Mouse (Mus musculus) forebrain, embryonic 11.5 days (tissue): Measurements from ENCODE around the gene Tbc1d16. TPM values are rescaled to one million over a fixed set of nuclear protein-coding genes. Genes with fewer than 3 reads are reported as not detected.

ENCODE experiments used
- ATAC-seq: fragments of 200-750 bp; cut with Nextera tagmentation; replicated peaks from 2 replicates; pipeline ENCODE4 v1.8.0; 2017; ENCODE audit warnings: moderate TSS enrichment; ENCODE audit not compliant: low FRiP score
- DNase-seq: peaks from one replicate; pipeline ENCODE4 v3.0.0-alpha.2; 2017; ENCODE audit warnings: low spot score
- H3K27ac ChIP-seq: fragments of 300-500 bp; sonication (generic); 2 replicates; pipeline ENCODE4 v1.5.1; 2014; ENCODE audit warnings: low read depth, low read length
- H3K27me3 ChIP-seq: fragments of 300-500 bp; sonication (generic); 2 replicates; pipeline ENCODE4 v1.6.1; 2014; ENCODE audit warnings: mild to moderate bottlenecking, low read length, mixed read lengths; ENCODE audit not compliant: control insufficient read depth, insufficient read depth
- H3K36me3 ChIP-seq: fragments of 300-500 bp; sonication (generic); 2 replicates; pipeline ENCODE4 v1.6.1; 2014; ENCODE audit warnings: mild to moderate bottlenecking, low read length, moderate library complexity, mixed read lengths; ENCODE audit not compliant: control insufficient read depth, insufficient read depth
- H3K4me1 ChIP-seq: fragments of 300-500 bp; sonication (generic); replicated peaks from 2 replicates; pipeline ENCODE4 v1.6.1; 2014; ENCODE audit warnings: low read length, mixed read lengths; ENCODE audit not compliant: control insufficient read depth, insufficient read depth
- H3K4me2 ChIP-seq: fragments of 300-500 bp; sonication (generic); 2 replicates; pipeline ENCODE4 v1.6.1; 2014; ENCODE audit warnings: low read depth, mild to moderate bottlenecking, low read length, moderate library complexity, mixed read lengths; ENCODE audit not compliant: severe bottlenecking
- H3K4me3 ChIP-seq: fragments of 300-500 bp; sonication (generic); 2 replicates; pipeline ENCODE4 v1.5.1; 2014; ENCODE audit warnings: low read depth, low read length
- H3K9ac ChIP-seq: fragments of 300-500 bp; sonication (generic); 2 replicates; pipeline ENCODE4 v1.6.1; 2014; ENCODE audit warnings: low read length
- H3K9me3 ChIP-seq: fragments of 300-500 bp; sonication (generic); 2 replicates; pipeline ENCODE4 v1.6.1; 2016; ENCODE audit warnings: low read length, mixed read lengths; ENCODE audit not compliant: control insufficient read depth
- WGBS: fragments of 180-500 bp; shearing (Covaris S2); extraction: QIAGEN DNeasy Blood & Tissue Kit; methylation state at CpG from one replicate; pipeline ENCODE4 v1.1.7; 2014; 5-methylcytosine and 5-hydroxymethylcytosine counted together
- polyA plus RNA-seq: library from polyadenylated mRNA; unstranded; fragments of >200 nt; fragmentation: Nextera tagmentation; extraction: Ambion mirVana; gene quantifications from 2 replicates; pipeline ENCODE4 v1.2.1, GENCODE M21; 2014

Tbc1d16 gene
- polyA plus RNA-seq, 1 experiment from 2014 or later, result 20.8 TPM

GRCm38 (mm10) chr11:119129281-119130058 lies 98.8 kb downstream of the Tbc1d16 start:
- no peak overlapping the region for H3K9ac ChIP-seq
- H3K4me1 ChIP-seq, result peaks cover 18% of the 10 kb centered on the region; the same call in 1 of the 2 replicates
- no peak for DNase-seq
- ATAC-seq, result no peak
- H3K4me3 ChIP-seq, result no peak overlapping the region
- H3K27ac ChIP-seq, result no peak overlapping the region
- 45% methylated on average over 18 of the region's 18 CpGs for WGBS
- peaks cover 3% of the 10 kb centered on the region for H3K27me3 ChIP-seq
- H3K9me3 ChIP-seq, result no peaks in the 10 kb centered on the region
- H3K36me3 ChIP-seq, result no peaks in the 10 kb centered on the region
- no peak overlapping the region for H3K4me2 ChIP-seq

GRCm38 (mm10) chr11:119128668-119129280 lies 99.5 kb downstream of the Tbc1d16 start:
- Histone ChIP-seq H3K4me2 (no peak overlapping the region), H3K4me3 (no peak overlapping the region), H3K9me3 (no peaks in the 10 kb centered on the region), H3K4me1 (peaks cover 18% of the 10 kb centered on the region; the same call in 1 of the 2 replicates), H3K27ac (no peak overlapping the region), H3K36me3 (no peaks in the 10 kb centered on the region), H3K27me3 (peaks cover 3% of the 10 kb centered on the region), H3K9ac (no peak overlapping the region)
- WGBS, result 42% methylated on average over 11 of the region's 11 CpGs
- DNase-seq, result no peak
- ATAC-seq, result no peak

GRCm38 (mm10) chr11:119127686-119128473 lies 100.4 kb downstream of the Tbc1d16 start:
- H3K9me3 ChIP-seq, result no peaks in the 10 kb centered on the region
- no peak for ATAC-seq
- H3K9ac ChIP-seq, result no peak overlapping the region
- WGBS, result 78% methylated on average over 9 of the region's 9 CpGs
- no peak for DNase-seq
- H3K4me1 ChIP-seq, result peaks cover 16% of the 10 kb centered on the region; the same call in 1 of the 2 replicates
- H3K4me3 ChIP-seq, result no peak overlapping the region
- no peak overlapping the region for H3K4me2 ChIP-seq
- H3K27me3 ChIP-seq, result peaks cover 3% of the 10 kb centered on the region
- no peaks in the 10 kb centered on the region for H3K36me3 ChIP-seq
- no peak overlapping the region for H3K27ac ChIP-seq

- WGBS, result 31% methylated on average over 12 of the region's 12 CpGs
- Histone ChIP-seq H3K36me3 (no peaks in the 10 kb centered on the region), H3K4me3 (no peak overlapping the region), H3K27me3 (peaks cover 3% of the 10 kb centered on the region), H3K9ac (no peak overlapping the region; the same call in 1 of the 2 replicates), H3K4me1 (peaks cover 16% of the 10 kb centered on the region; the same call in 1 of the 2 replicates), H3K27ac (no peak overlapping the region), H3K4me2 (no peak overlapping the region), H3K9me3 (no peaks in the 10 kb centered on the region)
- DNase-seq (no peak), ATAC-seq (no peak)
These were observed 101.2 kb downstream of the Tbc1d16 start for GRCm38 (mm10) chr11:119127147-119127546.

- Histone ChIP-seq H3K27ac (no peak overlapping the region), H3K9ac (no peak overlapping the region), H3K36me3 (no peaks in the 10 kb centered on the region), H3K4me1 (peaks cover 16% of the 10 kb centered on the region; the same call in 1 of the 2 replicates), H3K9me3 (no peaks in the 10 kb centered on the region), H3K4me3 (no peak overlapping the region), H3K27me3 (peaks cover 3% of the 10 kb centered on the region), H3K4me2 (peak overlapping the region; percentile 9; the same call in 1 of the 2 replicates)
- ATAC-seq (peak; percentile 37; the same call in 1 of the 2 replicates), DNase-seq (peak; percentile 77)
- 43% methylated on average over 23 of the region's 23 CpGs for WGBS
These were observed 102.1 kb downstream of the Tbc1d16 start for GRCm38 (mm10) chr11:119125929-119126861.

GRCm38 (mm10) chr11:119124536-119124935 lies 103.8 kb downstream of the Tbc1d16 start:
- no peak overlapping the region for H3K4me2 ChIP-seq

GRCm38 (mm10) chr11:119123522-119124319 lies 104.6 kb downstream of the Tbc1d16 start:
- whole genome bisulfite sequencing, result 74% methylated on average over 5 of the region's 5 CpGs

More at GRCm38 (mm10) chr11:119124536-119124935, 103.8 kb downstream of the Tbc1d16 start:
- no peak for DNase-seq
- peaks cover 3% of the 10 kb centered on the region for H3K27me3 ChIP-seq
- no peaks in the 10 kb centered on the region for H3K9me3 ChIP-seq
- H3K4me1 ChIP-seq, result peaks cover 16% of the 10 kb centered on the region; the same call in 1 of the 2 replicates
- ATAC-seq, result no peak
- H3K9ac ChIP-seq, result no peak overlapping the region
- H3K27ac ChIP-seq, result no peak overlapping the region
- H3K4me3 ChIP-seq, result no peak overlapping the region
- WGBS, result 91% methylated on average over 6 of the region's 6 CpGs
- no peaks in the 10 kb centered on the region for H3K36me3 ChIP-seq

More at GRCm38 (mm10) chr11:119123522-119124319, 104.6 kb downstream of the Tbc1d16 start:
- peaks cover 14% of the 10 kb centered on the region; the same call in 1 of the 2 replicates for H3K4me1 ChIP-seq
- DNase-seq (no peak), ATAC-seq (no peak)
- no peaks in the 10 kb centered on the region; the same call in 1 of the 2 replicates for H3K27me3 ChIP-seq
- no peak overlapping the region for H3K9ac ChIP-seq
- no peaks in the 10 kb centered on the region for H3K36me3 ChIP-seq
- H3K27ac ChIP-seq, result no peak overlapping the region
- no peak overlapping the region for H3K4me3 ChIP-seq
- H3K4me2 ChIP-seq, result no peak overlapping the region
- H3K9me3 ChIP-seq, result no peaks in the 10 kb centered on the region
